Mouse (Mus musculus) lung, embryonic 16.5 days (tissue): Measurements from ENCODE around the gene Ankrd12. TPM values are rescaled to one million over a fixed set of nuclear protein-coding genes. Genes with fewer than 3 reads are reported as not detected.
A peak's percentile ranks its signal among the peaks of the same experiment; 100 is the strongest.
"Not testable (repeated sequence)": the region's sequence is repeated elsewhere in the genome, so short reads cannot be mapped to it uniquely, and the experiment has no call there.

Source experiments
- ATAC-seq: fragments of 200-750 bp; cut with Nextera tagmentation; 2 replicates; pipeline ENCODE4 v1.8.0; 2017; ENCODE audit warnings: low read depth, mild to moderate bottlenecking, moderate library complexity
- H3K27ac ChIP-seq: fragments of 300-500 bp; sonication (generic); 2 replicates; pipeline ENCODE4 v1.5.1; 2014; ENCODE audit warnings: mild to moderate bottlenecking, control low read depth, low read length
- H3K27me3 ChIP-seq: fragments of 300-500 bp; sonication (generic); 2 replicates; pipeline ENCODE4 v1.6.1; 2014; ENCODE audit warnings: low read depth, low read length, mixed read lengths; ENCODE audit not compliant: control insufficient read depth, insufficient read depth
- H3K36me3 ChIP-seq: fragments of 300-500 bp; sonication (generic); 2 replicates; pipeline ENCODE4 v1.6.1; 2014; ENCODE audit warnings: low read length; ENCODE audit not compliant: control insufficient read depth, insufficient read depth
- H3K4me1 ChIP-seq: fragments of 300-500 bp; sonication (generic); replicated peaks from 2 replicates; pipeline ENCODE4 v1.6.1; 2014; ENCODE audit warnings: low read length, mixed read lengths; ENCODE audit not compliant: control insufficient read depth, insufficient read depth
- H3K4me2 ChIP-seq: fragments of 300-500 bp; sonication (generic); 2 replicates; pipeline ENCODE4 v1.6.1; 2014; ENCODE audit warnings: low read depth, low read length, control low read depth
- H3K4me3 ChIP-seq: fragments of 300-500 bp; sonication (generic); 2 replicates; pipeline ENCODE4 v1.5.1; 2014; ENCODE audit warnings: mild to moderate bottlenecking, low read length, control low read depth
- H3K9ac ChIP-seq: fragments of 300-500 bp; sonication (generic); 2 replicates; pipeline ENCODE4 v1.6.1; 2014; ENCODE audit warnings: low read length, control low read depth
- H3K9me3 ChIP-seq: fragments of 300-500 bp; sonication (generic); 2 replicates; pipeline ENCODE4 v1.6.1; 2016; ENCODE audit warnings: low read length; ENCODE audit not compliant: control insufficient read depth
- WGBS: fragments of 180-500 bp; shearing (Covaris S2); extraction: QIAGEN DNeasy Blood & Tissue Kit; methylation state at CpG from one replicate; pipeline ENCODE4 v1.1.7; 2014; 5-methylcytosine and 5-hydroxymethylcytosine counted together
- polyA plus RNA-seq: library from polyadenylated mRNA; unstranded; fragments of >200 nt; fragmentation: Nextera tagmentation; extraction: Ambion mirVana; gene quantifications from 2 replicates; pipeline ENCODE4 v1.2.1, GENCODE M21; 2015

Gene Ankrd12
- polyA plus RNA-seq, 1 experiment from 2014 or later, result 20.7 TPM

GRCm38 (mm10) chr17:66069036-66069435 lies 7.9 kb downstream of the Ankrd12 start:
- H3K9ac ChIP-seq, ATAC-seq, H3K4me3 ChIP-seq, H3K27me3 ChIP-seq, H3K4me2 ChIP-seq, H3K9me3 ChIP-seq, H3K27ac ChIP-seq, H3K36me3 ChIP-seq, H3K4me1 ChIP-seq: not testable (repeated sequence)
- WGBS, result 97% methylated on average over 2 of the region's 2 CpGs

- WGBS, result 75% methylated on average over 4 of the region's 4 CpGs
- no peak overlapping the region for H3K4me2 ChIP-seq
- no peaks in the 10 kb centered on the region for H3K27me3 ChIP-seq
- H3K9ac ChIP-seq, result no peak overlapping the region
- no peaks in the 10 kb centered on the region for H3K4me1 ChIP-seq
- ATAC-seq, result no peak
- H3K9me3 ChIP-seq, result no peaks in the 10 kb centered on the region
- H3K27ac ChIP-seq, result no peak overlapping the region
- no peak overlapping the region for H3K4me3 ChIP-seq
- no peaks in the 10 kb centered on the region for H3K36me3 ChIP-seq
Measured at GRCm38 (mm10) chr17:66065115-66065514, 11.8 kb downstream of the Ankrd12 start.

DNA sequence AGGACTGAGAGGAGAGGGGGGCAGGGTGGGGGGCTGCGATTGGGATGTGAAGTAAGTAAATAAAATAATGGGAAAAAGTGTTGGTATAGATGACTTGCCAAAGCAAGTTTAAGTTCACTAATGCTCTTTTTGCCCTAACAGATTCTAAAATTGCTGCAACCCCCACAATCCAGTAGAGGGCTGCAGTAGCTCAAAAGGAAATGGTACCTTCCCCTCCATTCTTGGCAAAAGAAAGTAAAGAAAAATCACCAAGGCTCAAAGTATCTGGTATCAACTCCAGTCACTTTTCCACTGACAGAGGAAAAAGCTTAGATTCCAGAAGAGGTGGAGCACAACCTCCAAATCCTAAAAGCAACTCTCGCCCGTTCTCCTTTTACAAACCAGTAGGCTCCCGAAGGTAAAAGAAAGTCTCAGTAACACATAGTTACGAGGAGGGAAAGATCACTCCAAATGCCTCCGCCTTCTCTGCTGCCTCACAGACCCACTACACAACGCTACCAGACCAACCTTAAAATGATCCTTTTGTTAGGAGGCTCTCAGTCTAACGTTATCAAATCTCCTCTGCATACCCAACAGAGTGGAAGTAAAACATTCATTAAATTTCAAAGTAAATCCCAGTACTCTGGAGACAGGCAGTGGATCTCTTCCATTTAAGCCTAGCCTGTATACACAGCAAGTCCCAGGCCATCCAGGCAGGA lies 15.5 kb downstream of the Ankrd12 start:
- WGBS, result 49% methylated on average over 8 of the region's 8 CpGs
- no peaks in the 10 kb centered on the region for H3K27me3 ChIP-seq
- peak overlapping the region; percentile 32 for H3K4me2 ChIP-seq
- no peaks in the 10 kb centered on the region for H3K9me3 ChIP-seq
- ATAC-seq, result no peak
- no peaks in the 10 kb centered on the region for H3K36me3 ChIP-seq
- H3K4me1 ChIP-seq, result no peaks in the 10 kb centered on the region
- peak overlapping the region; percentile 36; the same call in 1 of the 2 replicates for H3K27ac ChIP-seq
- H3K9ac ChIP-seq, result no peak overlapping the region
- 0 out of 2 replicates have a peak overlapping the region, but pooled peaks have one; percentile 19 for H3K4me3 ChIP-seq

DNA sequence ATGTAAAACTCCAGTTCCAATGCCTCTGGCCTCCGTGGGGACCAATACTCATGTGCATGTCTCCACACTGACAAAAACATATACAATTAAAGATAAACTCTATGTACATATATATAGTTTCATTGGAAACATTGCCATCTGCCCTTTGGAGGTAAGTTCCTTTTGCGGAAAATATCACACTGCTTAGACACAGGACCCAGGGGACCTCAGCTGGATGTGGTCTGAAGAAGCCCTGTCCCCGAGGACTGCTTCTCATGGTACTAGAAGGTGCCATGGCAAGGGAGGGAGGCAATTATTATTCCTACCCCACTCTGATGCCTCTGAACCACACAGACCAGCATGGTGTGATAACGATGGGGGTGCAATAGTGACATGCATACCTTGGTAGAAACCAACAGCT lies 18.7 kb downstream of the Ankrd12 start:
- ATAC-seq, result no peak
- no peak overlapping the region for H3K4me2 ChIP-seq
- no peak overlapping the region for H3K4me3 ChIP-seq
- no peaks in the 10 kb centered on the region for H3K36me3 ChIP-seq
- H3K4me1 ChIP-seq, result no peaks in the 10 kb centered on the region
- no peak overlapping the region for H3K9ac ChIP-seq
- no peaks in the 10 kb centered on the region for H3K9me3 ChIP-seq
- H3K27ac ChIP-seq, result no peak overlapping the region
- no peaks in the 10 kb centered on the region for H3K27me3 ChIP-seq
- 88% methylated on average over 4 of the region's 4 CpGs for WGBS

- Histone ChIP-seq H3K9ac (no peak overlapping the region), H3K27ac (no peak overlapping the region), H3K4me3 (no peak overlapping the region), H3K4me2 (no peak overlapping the region), H3K36me3 (no peaks in the 10 kb centered on the region), H3K4me1 (no peaks in the 10 kb centered on the region), H3K27me3 (no peaks in the 10 kb centered on the region), H3K9me3 (no peaks in the 10 kb centered on the region)
- ATAC-seq, result peak; percentile 74
- 43% methylated on average over 2 of the region's 2 CpGs for WGBS
Measured at GRCm38 (mm10) chr17:66057145-66057544, 19.7 kb downstream of the Ankrd12 start.

DNA sequence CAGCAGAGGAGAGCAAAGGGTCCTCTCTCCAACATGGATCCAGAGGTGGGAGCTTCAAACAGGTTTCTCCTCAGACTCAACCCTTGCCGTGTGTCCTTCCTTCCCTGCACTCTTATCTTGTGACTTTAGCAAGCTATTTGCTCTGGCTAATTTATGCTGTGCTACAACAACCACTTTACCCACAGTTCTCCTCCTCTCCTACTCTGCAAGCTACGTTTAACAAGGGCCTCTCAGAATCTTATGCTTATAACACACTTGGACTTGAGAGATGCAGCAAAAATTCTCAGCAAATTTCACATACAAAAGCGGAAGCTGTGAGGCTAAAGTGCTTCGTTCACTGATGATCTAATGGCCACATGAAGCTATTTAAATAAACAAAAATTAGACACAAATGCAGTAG lies 23.5 kb downstream of the Ankrd12 start:
- H3K27ac ChIP-seq, result no peak overlapping the region
- no peak for ATAC-seq
- no peaks in the 10 kb centered on the region for H3K4me1 ChIP-seq
- H3K27me3 ChIP-seq, result no peaks in the 10 kb centered on the region
- H3K9me3 ChIP-seq, result no peaks in the 10 kb centered on the region
- no peak overlapping the region for H3K4me2 ChIP-seq
- 46% methylated on average over 4 of the region's 4 CpGs for WGBS
- H3K4me3 ChIP-seq, result no peak overlapping the region
- no peaks in the 10 kb centered on the region for H3K36me3 ChIP-seq
- H3K9ac ChIP-seq, result no peak overlapping the region

DNA sequence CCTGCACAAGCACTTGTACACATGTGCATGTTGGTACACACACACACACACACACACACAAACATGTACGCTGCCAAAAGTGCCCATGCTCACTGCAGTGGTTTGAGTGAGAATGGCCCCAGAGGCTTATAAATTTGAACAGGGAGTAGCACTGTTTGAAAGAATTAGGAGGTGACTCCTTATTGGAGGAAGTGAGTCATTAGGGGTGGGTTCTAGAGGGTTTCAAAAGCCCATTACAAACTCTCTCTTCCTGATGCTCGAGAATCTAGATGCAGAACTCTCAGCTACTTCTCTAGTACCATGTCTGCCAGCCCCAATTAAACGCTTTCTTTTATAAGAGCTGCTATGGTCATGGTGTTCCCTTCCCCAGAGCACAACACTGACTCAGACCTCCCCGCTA lies 28.1 kb downstream of the Ankrd12 start:
- H3K36me3 ChIP-seq, result no peaks in the 10 kb centered on the region

DNA sequence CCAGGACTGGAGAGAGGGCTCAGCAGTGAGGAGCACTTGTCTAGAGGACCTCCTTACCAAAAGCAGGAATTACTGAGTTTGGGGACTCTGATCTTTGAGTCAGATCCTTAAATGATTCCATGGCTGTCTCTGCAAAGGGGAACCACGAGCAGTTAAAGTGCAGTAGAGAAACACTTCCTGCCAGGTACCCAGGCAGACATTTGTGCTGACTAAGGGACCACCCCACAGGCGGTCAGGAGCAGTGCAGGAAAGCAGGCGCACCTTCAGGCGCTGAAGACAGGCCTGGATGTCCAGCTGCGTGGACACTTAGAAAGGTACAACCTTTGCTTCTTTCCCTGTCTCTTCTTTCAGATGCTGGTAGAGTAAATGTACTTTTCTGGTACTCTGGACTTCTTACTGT lies 28.7 kb downstream of the Ankrd12 start:
- no peaks in the 10 kb centered on the region for H3K27me3 ChIP-seq
- H3K9ac ChIP-seq, result no peak overlapping the region
- H3K36me3 ChIP-seq, result no peaks in the 10 kb centered on the region
- H3K27ac ChIP-seq, result no peak overlapping the region
- no peak for ATAC-seq
- no peaks in the 10 kb centered on the region for H3K4me1 ChIP-seq
- H3K9me3 ChIP-seq, result no peaks in the 10 kb centered on the region
- H3K4me2 ChIP-seq, result no peak overlapping the region
- no peak overlapping the region for H3K4me3 ChIP-seq
- WGBS, result 60% methylated on average over 5 of the region's 5 CpGs

More for the DNA sequence above, 28.1 kb downstream of the Ankrd12 start:
- no peak for ATAC-seq
- Histone ChIP-seq H3K27me3 (no peaks in the 10 kb centered on the region), H3K4me3 (no peak overlapping the region), H3K9me3 (no peaks in the 10 kb centered on the region), H3K27ac (no peak overlapping the region), H3K4me1 (no peaks in the 10 kb centered on the region), H3K4me2 (no peak overlapping the region), H3K9ac (no peak overlapping the region)
- 70% methylated on average over 4 of the region's 4 CpGs for WGBS

GRCm38 (mm10) chr17:66043679-66044078 lies 33.2 kb downstream of the Ankrd12 start:
- not testable (repeated sequence) for H3K27me3 ChIP-seq, H3K9ac ChIP-seq, H3K9me3 ChIP-seq, ATAC-seq, H3K4me1 ChIP-seq, H3K4me2 ChIP-seq, H3K27ac ChIP-seq, H3K36me3 ChIP-seq, H3K4me3 ChIP-seq
- WGBS, result 84% methylated on average over 4 of the region's 4 CpGs
